In genomic region chr5:123720328-123721311, GRCm38 (mm10) we compare ENCODE assay signal across 8 mouse cellular contexts. TPM values are rescaled to one million over a fixed set of nuclear protein-coding genes. Genes with fewer than 3 reads are reported as not detected.
DNase-seq lines count a peak whose midpoint lies in the region; ATAC-seq and TF ChIP-seq lines count a peak whose summit lies in the region.

Gene Zcchc8, minus strand, starts transcription at chr5:123721100.

- peak; percentile 52; the same call in 1 of the 2 replicates for TF ChIP-seq POLR2A in bone marrow macrophage, adult 2 months (IDR thresholded peaks at IDR 0.05; ENCODE audit: borderline replicate concordance, low read depth, low read length)
- TF ChIP-seq POLR2A in embryonic fibroblast, embryonic 13.5 days (IDR thresholded peaks at IDR 0.05; ENCODE audit: low read depth, low read length), result peak; percentile 78

- H3K9ac ChIP-seq in kidney, embryonic 14.5 days (ENCODE audit: low read depth, low read length), result peak within 1 kb of the TSS; percentile 90
- H3K9ac ChIP-seq in limb, embryonic 15.5 days, result peak within 1 kb of the TSS; percentile 70

- peak within 1 kb of the TSS; percentile 77 for H3K27ac ChIP-seq in bone marrow macrophage, adult 2 months (ENCODE audit: insufficient read depth, low read depth, low read length)
- peak within 1 kb of the TSS; percentile 47; the same call in 1 of the 2 replicates for H3K27ac ChIP-seq in embryonic fibroblast, embryonic 13.5 days (ENCODE audit: insufficient read depth, low read length)
- H3K27ac ChIP-seq in kidney, embryonic 14.5 days (ENCODE audit: low read depth, low read length), result peak within 1 kb of the TSS; percentile 89
- H3K27ac ChIP-seq in limb, embryonic 15.5 days, result peak within 1 kb of the TSS; percentile 89

- peaks cover 31% of the 10 kb centered on the region for H3K4me1 ChIP-seq in bone marrow macrophage, adult 2 months (ENCODE audit: control insufficient read depth, insufficient read depth, low read length)
- peaks cover 2% of the 10 kb centered on the region; the same call in 1 of the 2 replicates for H3K4me1 ChIP-seq in embryonic fibroblast, embryonic 13.5 days (ENCODE audit: control insufficient read depth, insufficient read depth, low read length)
- H3K4me1 ChIP-seq in kidney, embryonic 14.5 days (ENCODE audit: control insufficient read depth, insufficient read depth, low read length), result peaks cover 14% of the 10 kb centered on the region
- H3K4me1 ChIP-seq in limb, embryonic 15.5 days, result peaks cover 16% of the 10 kb centered on the region

- peaks cover 18% of the 10 kb centered on the region for H3K36me3 ChIP-seq in kidney, embryonic 14.5 days (ENCODE audit: control insufficient read depth, insufficient read depth, low read length)
- peaks cover 16% of the 10 kb centered on the region for H3K36me3 ChIP-seq in limb, embryonic 15.5 days

- no peak; the same call in 1 of the 2 replicates for TF ChIP-seq CTCF in bone marrow macrophage, adult 2 months (IDR thresholded peaks at IDR 0.05; ENCODE audit: low read depth, low read length)
- no peak for TF ChIP-seq CTCF in embryonic fibroblast, embryonic 13.5 days (IDR thresholded peaks at IDR 0.05; ENCODE audit: borderline replicate concordance, insufficient read depth, low read length)

- peak within 1 kb of the TSS; percentile 93 for H3K4me3 ChIP-seq in bone marrow macrophage, adult 2 months (ENCODE audit: insufficient read depth, low read length)
- H3K4me3 ChIP-seq in embryonic fibroblast, embryonic 13.5 days (ENCODE audit: insufficient read depth, low read length), result peak within 1 kb of the TSS; percentile 91
- peak within 1 kb of the TSS; percentile 83 for H3K4me3 ChIP-seq in kidney, embryonic 14.5 days (ENCODE audit: low read length)
- H3K4me3 ChIP-seq in limb, embryonic 15.5 days, result peak within 1 kb of the TSS; percentile 80

- peak; percentile 97 for DNase-seq in A20 (ENCODE audit: low read depth, low spot score)
- DNase-seq in heart, adult 9 months (ENCODE audit: low spot score in 2 of 2), result peak; percentile 93 to 97
- DNase-seq in monocyte, adult 2 months (ENCODE audit: low read depth in 1 of 2, low spot score in 2 of 2), result peak; percentile 92 to 93
- peak; percentile 93 to 95 for DNase-seq in spleen, postnatal 36 days (ENCODE audit: low spot score in 2 of 2)

- peak within 1 kb of the TSS; percentile 64 for H3K4me2 ChIP-seq in kidney, embryonic 14.5 days (replicated peaks; ENCODE audit: low read depth, low read length)
- H3K4me2 ChIP-seq in limb, embryonic 15.5 days, result peak within 1 kb of the TSS; percentile 55

- no peaks in the 10 kb centered on the region for H3K9me3 ChIP-seq in kidney, embryonic 14.5 days (ENCODE audit: control insufficient read depth, low read length)
- H3K9me3 ChIP-seq in limb, embryonic 15.5 days, result no peaks in the 10 kb centered on the region

- under 1% methylated on average over 83 of the region's 83 CpGs for WGBS in kidney, embryonic 14.5 days
- WGBS in limb, embryonic 15.5 days, result under 1% methylated on average over 83 of the region's 83 CpGs

- peak; percentile 100 for ATAC-seq in kidney, embryonic 14.5 days (ENCODE audit: low FRiP score, low TSS enrichment)
- peak; percentile 98 for ATAC-seq in limb, embryonic 15.5 days (ENCODE audit: insufficient number of reproducible peaks, low FRiP score, low TSS enrichment, low read depth)

- H3K27me3 ChIP-seq in kidney, embryonic 14.5 days (ENCODE audit: control insufficient read depth, insufficient read depth, low read length), result no peaks in the 10 kb centered on the region
- no peaks in the 10 kb centered on the region for H3K27me3 ChIP-seq in limb, embryonic 15.5 days

RNA-seq across cellular contexts. Expression of gene Zcchc8, which starts in this region (rescaled TPM):
- 92.1 and 95.1 TPM in 2 replicates for polyA plus RNA-seq in bone marrow macrophage, adult 2 months (2012; ENCODE audit: insufficient read depth, insufficient read length, missing spikeins)
- 47.8 and 56.3 TPM in 2 replicates for polyA plus RNA-seq in embryonic fibroblast, embryonic 13.5 days (2011; ENCODE audit: insufficient read length, low read depth, missing spikeins)
- 75.3 and 101 TPM in 2 replicates for polyA plus RNA-seq in kidney, embryonic 14.5 days (2014; fragmentation: Nextera tagmentation; extraction: Ambion mirVana)
- 62.3 and 62.7 TPM in 2 replicates for polyA plus RNA-seq in limb, embryonic 15.5 days (2015; fragmentation: Nextera tagmentation; extraction: Ambion mirVana)

Comparison
In these comparisons a context has a peak if more than half of its experiments do, and no peak if none do; other contexts are left out.
1. Peak in every context shown above with its lines: DNase-seq, ATAC-seq, H3K4me3 ChIP-seq and H3K27ac ChIP-seq.